Mouse (Mus musculus): Measurements from ENCODE around the gene Smap1.

GRCm38 (mm10) chr1:23840924-23841323 is 81.2 kb downstream of the Smap1 start:
- TF ChIP-seq CTCF (IDR thresholded peaks at IDR 0.05; ENCODE audit: low read depth) (no peak), EP300 (IDR thresholded peaks at IDR 0.05; ENCODE audit: low read depth) (no peak)
